Mouse (Mus musculus) neural tube, embryonic 11.5 days (tissue): ENCODE measurements around the gene Wdr38. TPM values are rescaled to one million over a fixed set of nuclear protein-coding genes. Genes with fewer than 3 reads are reported as not detected.

ENCODE experiments used
- ATAC-seq: fragments of 200-750 bp; cut with Nextera tagmentation; 2 replicates; pipeline ENCODE4 v1.8.0; 2017; ENCODE audit warnings: moderate number of reproducible peaks, mild to moderate bottlenecking, moderate TSS enrichment, moderate library complexity; ENCODE audit not compliant: insufficient read depth, low FRiP score, low TSS enrichment
- DNase-seq: peaks from one replicate; pipeline ENCODE4 v3.0.0-alpha.2; 2015; ENCODE audit warnings: low spot score
- H3K27ac ChIP-seq: fragments of 300-500 bp; sonication (generic); 2 replicates; pipeline ENCODE4 v1.5.1; 2014; ENCODE audit warnings: low read depth, mild to moderate bottlenecking, low read length
- H3K27me3 ChIP-seq: fragments of 300-500 bp; sonication (generic); 2 replicates; pipeline ENCODE4 v1.6.1; 2014; ENCODE audit warnings: mild to moderate bottlenecking, low read length, mixed read lengths; ENCODE audit not compliant: control insufficient read depth, insufficient read depth
- H3K36me3 ChIP-seq: fragments of 300-500 bp; sonication (generic); 2 replicates; pipeline ENCODE4 v1.6.1; 2014; ENCODE audit warnings: mild to moderate bottlenecking, low read length, moderate library complexity, mixed read lengths; ENCODE audit not compliant: control insufficient read depth, insufficient read depth
- H3K4me1 ChIP-seq: fragments of 300-500 bp; sonication (generic); 2 replicates; pipeline ENCODE4 v1.6.1; 2014; ENCODE audit warnings: low read length, mixed read lengths; ENCODE audit not compliant: control insufficient read depth, insufficient read depth
- H3K4me2 ChIP-seq: fragments of 300-500 bp; sonication (generic); 2 replicates; pipeline ENCODE4 v1.6.1; 2014; ENCODE audit warnings: low read depth, mild to moderate bottlenecking, moderate library complexity
- H3K4me3 ChIP-seq: fragments of 300-500 bp; sonication (generic); 2 replicates; pipeline ENCODE4 v1.5.1; 2014; ENCODE audit warnings: low read depth, low read length
- H3K9ac ChIP-seq: fragments of 300-500 bp; sonication (generic); 2 replicates; pipeline ENCODE4 v1.6.1; 2014; ENCODE audit warnings: mild to moderate bottlenecking, low read length
- H3K9me3 ChIP-seq: fragments of 300-500 bp; sonication (generic); 2 replicates; pipeline ENCODE4 v1.6.1; 2016; ENCODE audit warnings: low read length; ENCODE audit not compliant: control insufficient read depth
- WGBS: fragments of 180-500 bp; shearing (Covaris S2); extraction: QIAGEN DNeasy Blood & Tissue Kit; methylation state at CpG from one replicate; pipeline ENCODE4 v1.1.7; 2014; 5-methylcytosine and 5-hydroxymethylcytosine counted together
- polyA plus RNA-seq: library from polyadenylated mRNA; unstranded; fragments of >200 nt; fragmentation: Nextera tagmentation; extraction: Ambion mirVana; gene quantifications from 2 replicates; pipeline ENCODE4 v1.2.1, GENCODE M21; 2014

Wdr38 gene
- polyA plus RNA-seq, 1 experiment from 2014 or later = 1.1 TPM

DNA sequence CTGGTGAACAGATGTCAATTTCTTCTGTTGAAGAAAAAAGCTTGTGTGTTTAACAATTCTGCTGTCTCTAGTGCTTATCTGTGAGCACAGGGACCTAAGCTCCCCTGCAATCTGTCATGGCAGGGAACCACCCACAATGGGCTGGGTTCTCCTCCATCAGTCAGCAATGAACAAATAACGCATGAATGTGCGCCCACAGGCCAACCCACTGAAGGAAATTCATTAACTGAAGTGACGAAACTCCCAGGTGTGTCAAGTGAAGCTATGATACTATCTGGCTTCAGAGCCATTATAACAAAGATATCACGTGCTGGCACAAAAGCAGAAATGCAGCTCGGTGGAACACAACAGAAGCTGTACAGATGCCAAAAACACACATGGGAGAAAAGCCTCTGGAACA, 27.2 kb upstream of the Wdr38 start:
- Histone ChIP-seq H3K27me3 (no peaks in the 10 kb centered on the region), H3K36me3 (no peaks in the 10 kb centered on the region), H3K4me2 (no peak overlapping the region), H3K9me3 (no peaks in the 10 kb centered on the region), H3K4me3 (no peak overlapping the region), H3K9ac (no peak overlapping the region), H3K4me1 (no peaks in the 10 kb centered on the region), H3K27ac (no peak overlapping the region)
- ATAC-seq (no peak), DNase-seq (no peak)
- 90% methylated on average over 5 of the region's 5 CpGs for WGBS

GRCm38 (mm10) chr2:38973223-38973622, 24.1 kb upstream of the Wdr38 start:
- Histone ChIP-seq H3K4me1 (no peaks in the 10 kb centered on the region), H3K9ac (no peak overlapping the region), H3K9me3 (no peaks in the 10 kb centered on the region), H3K36me3 (no peaks in the 10 kb centered on the region), H3K4me2 (no peak overlapping the region), H3K27me3 (no peaks in the 10 kb centered on the region), H3K27ac (no peak overlapping the region), H3K4me3 (no peak overlapping the region)
- DNase-seq (no peak), ATAC-seq (no peak)
- 32% methylated on average over 2 of the region's 2 CpGs for WGBS

DNA sequence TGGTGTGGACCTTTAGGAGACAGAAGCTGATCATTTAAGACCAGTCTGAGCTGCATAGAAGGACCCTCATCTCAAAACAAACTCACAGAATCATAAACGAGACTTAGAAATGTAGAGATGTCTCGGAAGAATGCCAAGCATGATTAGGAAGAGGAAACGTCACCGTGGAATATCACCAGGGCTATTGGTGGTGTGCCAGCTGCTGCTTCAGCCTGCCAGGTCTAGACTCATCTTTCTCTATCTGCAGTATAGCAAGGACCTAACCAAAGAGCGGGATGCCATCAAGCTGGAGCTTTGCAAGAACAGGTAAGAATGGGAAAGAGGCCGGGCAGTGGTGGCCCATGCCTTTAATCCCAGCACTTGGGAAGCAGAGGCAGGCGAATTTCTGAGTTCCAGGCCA, 23.6 kb upstream of the Wdr38 start:
- H3K4me3 ChIP-seq = no peak overlapping the region
- H3K36me3 ChIP-seq = no peaks in the 10 kb centered on the region
- WGBS = 84% methylated on average over 7 of the region's 7 CpGs
- H3K27ac ChIP-seq = no peak overlapping the region
- no peaks in the 10 kb centered on the region for H3K9me3 ChIP-seq
- DNase-seq (no peak), ATAC-seq (no peak)
- H3K4me1 ChIP-seq = no peaks in the 10 kb centered on the region
- no peak overlapping the region for H3K4me2 ChIP-seq
- H3K9ac ChIP-seq = no peak overlapping the region
- no peaks in the 10 kb centered on the region for H3K27me3 ChIP-seq

GRCm38 (mm10) chr2:38974171-38974570, 23.1 kb upstream of the Wdr38 start:
- Histone ChIP-seq H3K4me2 (no peak overlapping the region), H3K36me3 (no peaks in the 10 kb centered on the region), H3K27me3 (no peaks in the 10 kb centered on the region), H3K9me3 (no peaks in the 10 kb centered on the region), H3K4me1 (no peaks in the 10 kb centered on the region), H3K27ac (no peak overlapping the region), H3K4me3 (no peak overlapping the region), H3K9ac (no peak overlapping the region)
- ATAC-seq = no peak
- DNase-seq = no peak
- WGBS = 39% methylated on average over 2 of the region's 2 CpGs

- no peak for DNase-seq
- H3K27me3 ChIP-seq = no peaks in the 10 kb centered on the region
- ATAC-seq = no peak
- no peak overlapping the region for H3K27ac ChIP-seq
- no peaks in the 10 kb centered on the region for H3K9me3 ChIP-seq
- WGBS = 88% methylated on average over 3 of the region's 3 CpGs
- H3K9ac ChIP-seq = no peak overlapping the region
- H3K4me3 ChIP-seq = no peak overlapping the region
- H3K36me3 ChIP-seq = no peaks in the 10 kb centered on the region
- no peak overlapping the region for H3K4me2 ChIP-seq
- H3K4me1 ChIP-seq = no peaks in the 10 kb centered on the region
Measured at GRCm38 (mm10) chr2:38975181-38975580, 22.1 kb upstream of the Wdr38 start.

- Histone ChIP-seq H3K27me3 (no peaks in the 10 kb centered on the region), H3K36me3 (no peaks in the 10 kb centered on the region), H3K4me3 (no peak overlapping the region), H3K9ac (no peak overlapping the region), H3K4me2 (no peak overlapping the region), H3K9me3 (no peaks in the 10 kb centered on the region), H3K27ac (no peak overlapping the region), H3K4me1 (no peaks in the 10 kb centered on the region)
- ATAC-seq (no peak), DNase-seq (no peak)
- WGBS = 85% methylated on average over 20 of the region's 21 CpGs
Measured at GRCm38 (mm10) chr2:38975941-38976805, 21.1 kb upstream of the Wdr38 start.

DNA sequence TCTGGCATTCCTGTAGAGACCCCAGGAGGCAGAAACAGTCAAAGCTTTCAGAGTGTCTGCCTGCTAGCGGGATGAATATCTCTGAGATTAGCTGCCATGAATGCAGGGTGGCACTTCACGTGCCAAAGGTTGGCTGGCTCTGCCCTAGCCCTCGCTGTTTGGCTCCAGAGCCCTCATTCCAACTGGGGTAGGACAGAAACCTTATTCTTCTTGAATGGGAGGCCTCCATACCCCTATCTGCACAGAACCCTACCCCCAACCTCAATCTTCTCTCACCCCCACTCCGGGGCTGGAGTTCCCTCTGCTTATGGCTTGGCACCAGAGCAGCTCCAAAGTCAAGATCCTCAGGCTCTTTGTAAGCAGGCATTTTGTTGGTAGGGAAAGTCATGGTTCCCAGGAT, 19.4 kb upstream of the Wdr38 start:
- no peaks in the 10 kb centered on the region for H3K27me3 ChIP-seq
- 73% methylated on average over 4 of the region's 4 CpGs for WGBS
- H3K4me3 ChIP-seq = no peak overlapping the region
- ATAC-seq = no peak
- no peak overlapping the region for H3K27ac ChIP-seq
- H3K9me3 ChIP-seq = no peaks in the 10 kb centered on the region
- H3K9ac ChIP-seq = no peak overlapping the region
- no peak overlapping the region for H3K4me2 ChIP-seq
- H3K36me3 ChIP-seq = no peaks in the 10 kb centered on the region
- DNase-seq = no peak
- H3K4me1 ChIP-seq = no peaks in the 10 kb centered on the region

DNA sequence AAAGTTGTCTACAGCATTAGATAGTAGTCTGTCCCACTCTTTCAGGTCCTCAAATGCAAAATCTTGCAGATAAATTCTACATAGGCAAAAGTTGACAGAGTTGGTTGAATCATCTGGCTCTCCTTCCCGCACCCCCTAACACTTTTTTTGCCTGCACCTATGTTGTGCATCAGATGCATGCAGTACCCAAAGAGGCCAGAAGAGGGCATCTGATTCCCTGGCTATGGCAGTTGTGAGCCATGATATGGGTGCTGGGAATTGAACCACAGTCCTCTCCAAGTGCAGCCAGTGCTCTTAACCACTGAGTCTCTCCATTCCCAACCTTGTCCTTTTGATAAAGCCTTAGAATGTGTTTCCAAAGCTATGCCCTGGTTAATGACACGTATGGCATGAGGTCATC, 13.8 kb upstream of the Wdr38 start:
- Histone ChIP-seq H3K27me3 (no peaks in the 10 kb centered on the region), H3K4me2 (no peak overlapping the region), H3K9ac (no peak overlapping the region), H3K36me3 (no peaks in the 10 kb centered on the region), H3K9me3 (0 out of 2 replicates have a peak, but pooled peaks cover 2% of the 10 kb centered on the region), H3K4me3 (no peak overlapping the region), H3K4me1 (no peaks in the 10 kb centered on the region), H3K27ac (no peak overlapping the region)
- no peak for ATAC-seq
- no peak for DNase-seq
- WGBS = 96% methylated on average over 2 of the region's 2 CpGs

DNA sequence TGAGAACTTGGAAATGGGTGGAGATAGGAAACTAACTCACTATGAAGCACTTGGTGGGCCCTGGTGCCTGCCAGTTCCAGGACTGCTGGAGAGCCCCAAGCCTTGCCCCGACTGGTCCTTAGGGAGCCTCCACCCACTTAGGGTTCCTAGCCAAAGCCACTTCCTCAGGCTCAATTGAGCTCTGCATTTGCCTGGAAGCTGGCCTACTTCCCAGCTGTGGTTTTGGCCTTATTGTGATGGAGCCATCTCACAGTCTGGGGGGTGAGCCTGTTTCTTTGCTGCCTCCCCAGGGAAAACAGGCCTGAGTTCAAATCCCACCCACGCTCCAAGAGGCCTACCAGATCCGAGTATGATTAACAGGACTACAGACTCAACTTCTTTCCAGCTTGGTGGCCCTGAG, 10.7 kb upstream of the Wdr38 start:
- no peak overlapping the region for H3K4me3 ChIP-seq
- no peaks in the 10 kb centered on the region for H3K27me3 ChIP-seq
- no peak overlapping the region for H3K9ac ChIP-seq
- 82% methylated on average over 3 of the region's 3 CpGs for WGBS
- no peaks in the 10 kb centered on the region for H3K4me1 ChIP-seq
- ATAC-seq (no peak), DNase-seq (no peak)
- H3K27ac ChIP-seq = no peak overlapping the region
- 0 out of 2 replicates have a peak, but pooled peaks cover 2% of the 10 kb centered on the region for H3K9me3 ChIP-seq
- no peak overlapping the region for H3K4me2 ChIP-seq
- H3K36me3 ChIP-seq = no peaks in the 10 kb centered on the region
